Mouse (Mus musculus): ENCODE data around the gene Olfr204. TPM values are rescaled to one million over a fixed set of nuclear protein-coding genes. Genes with fewer than 3 reads are reported as not detected.
"Not testable (repeated sequence)": the region's sequence is repeated elsewhere in the genome, so short reads cannot be mapped to it uniquely, and the experiment has no call there.

Olfr204 gene
- polyA plus RNA-seq (2016; fragmentation: Nextera tagmentation; extraction: Ambion mirVana): not detected in 2 replicates

GRCm38 (mm10) chr16:59318148-59318547 lies at the start of gene Olfr204:
Gene Olfr204, minus strand, starts transcription at chr16:59318248.
- Histone ChIP-seq H3K27ac (ENCODE audit: poor library complexity, severe bottlenecking) (no peak within 1 kb of the TSS), H3K4me1 (replicated peaks) (no peaks in the 10 kb centered on the region)

GRCm38 (mm10) chr16:59363893-59364292 lies 45.8 kb upstream of the Olfr204 start, which contains the start of gene Olfr209:
Gene Olfr209, minus strand, starts transcription at chr16:59363993.
- no peak within 1 kb of the TSS for H3K27ac ChIP-seq (ENCODE audit: poor library complexity, severe bottlenecking)
- 62% methylated on average over 2 of the region's 2 CpGs for WGBS
- no peaks in the 10 kb centered on the region for H3K27me3 ChIP-seq (replicated peaks)
- H3K9ac ChIP-seq: no peak within 1 kb of the TSS
- H3K4me3 ChIP-seq: no peak within 1 kb of the TSS
- H3K9me3 ChIP-seq (replicated peaks): no peaks in the 10 kb centered on the region
- H3K36me3 ChIP-seq: no peaks in the 10 kb centered on the region
- ATAC-seq (ENCODE audit: insufficient number of reproducible peaks, low FRiP score): no peak
- H3K4me2 ChIP-seq: no peak within 1 kb of the TSS
- no peaks in the 10 kb centered on the region for H3K4me1 ChIP-seq (replicated peaks)

More at GRCm38 (mm10) chr16:59318148-59318547, at the start of gene Olfr204:
- H3K4me3 ChIP-seq: no peak within 1 kb of the TSS
- H3K27me3 ChIP-seq (replicated peaks): no peaks in the 10 kb centered on the region
- H3K9ac ChIP-seq: no peak within 1 kb of the TSS
- ATAC-seq (ENCODE audit: insufficient number of reproducible peaks, low FRiP score): no peak
- no peak within 1 kb of the TSS for H3K4me2 ChIP-seq
- H3K36me3 ChIP-seq: no peaks in the 10 kb centered on the region
- H3K9me3 ChIP-seq (replicated peaks): no peaks in the 10 kb centered on the region

DNA sequence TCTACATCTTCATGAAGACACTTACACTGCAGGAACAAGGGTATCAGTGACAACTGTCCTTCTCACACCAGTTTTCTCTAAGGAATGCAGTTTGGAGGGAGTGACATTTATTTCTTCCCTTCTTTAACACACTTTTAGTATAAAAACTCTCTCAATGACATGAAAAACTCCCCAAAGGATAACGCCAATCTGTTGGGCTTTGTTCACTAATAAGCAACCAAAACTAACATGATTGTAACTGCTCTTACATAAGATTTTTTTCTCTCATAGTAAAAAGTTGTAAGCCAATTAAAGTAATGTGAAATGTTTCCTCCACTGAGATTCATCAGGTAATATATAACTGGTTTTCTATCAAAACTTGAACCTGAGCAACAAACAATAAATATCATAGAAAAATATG lies 31.1 kb upstream of the Olfr204 start, which contains the start of gene Olfr206:
Gene Olfr206, minus strand, starts transcription at position 101 of the 400 bp plus-strand sequence.
- no peak for ATAC-seq (ENCODE audit: insufficient number of reproducible peaks, low FRiP score)
- no peak within 1 kb of the TSS for H3K4me3 ChIP-seq
- 70% methylated on average over 1 of the region's 1 CpGs for WGBS
- no peaks in the 10 kb centered on the region for H3K27me3 ChIP-seq (replicated peaks)
- no peaks in the 10 kb centered on the region for H3K4me1 ChIP-seq (replicated peaks)
- H3K9ac ChIP-seq: no peak within 1 kb of the TSS
- no peaks in the 10 kb centered on the region for H3K36me3 ChIP-seq
- no peaks in the 10 kb centered on the region for H3K9me3 ChIP-seq (replicated peaks)
- H3K4me2 ChIP-seq: no peak within 1 kb of the TSS
- no peak within 1 kb of the TSS for H3K27ac ChIP-seq (ENCODE audit: poor library complexity, severe bottlenecking)

GRCm38 (mm10) chr16:59331038-59331437 lies 13.0 kb upstream of the Olfr204 start, which contains the start of gene Olfr205:
Gene Olfr205, minus strand, starts transcription at chr16:59331138.
- H3K9me3 ChIP-seq (replicated peaks): peaks cover 5% of the 10 kb centered on the region

DNA sequence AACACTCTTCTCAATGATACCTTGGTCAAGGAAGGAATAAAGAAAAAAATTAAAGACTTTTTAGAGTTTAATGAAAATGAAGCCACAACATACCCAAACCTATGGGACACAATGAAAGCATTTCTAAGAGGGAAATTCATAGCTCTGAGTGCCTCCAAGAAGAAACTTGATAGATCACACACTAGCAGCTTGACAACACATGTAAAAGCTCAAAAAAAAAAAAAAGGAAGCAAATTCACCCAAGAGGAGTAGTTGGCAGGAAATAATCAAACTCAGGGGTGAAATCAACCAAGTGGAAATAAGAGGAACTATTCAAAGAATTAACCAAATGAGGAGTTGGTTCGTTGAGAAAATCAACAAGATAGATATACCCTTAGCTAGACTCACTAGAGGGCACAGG lies 5.2 kb upstream of the Olfr204 start:
- H3K9ac ChIP-seq; H3K36me3 ChIP-seq; H3K4me2 ChIP-seq; H3K27me3 ChIP-seq (replicated peaks); H3K9me3 ChIP-seq (replicated peaks); ATAC-seq (ENCODE audit: insufficient number of reproducible peaks, low FRiP score); H3K4me1 ChIP-seq (replicated peaks); H3K4me3 ChIP-seq; H3K27ac ChIP-seq (ENCODE audit: poor library complexity, severe bottlenecking): not testable (repeated sequence)
- 54% methylated on average over 1 of the region's 1 CpGs for WGBS

More at GRCm38 (mm10) chr16:59331038-59331437, 13.0 kb upstream of the Olfr204 start, which contains the start of gene Olfr205:
- Histone ChIP-seq H3K4me2 (no peak within 1 kb of the TSS), H3K36me3 (no peaks in the 10 kb centered on the region), H3K9ac (no peak within 1 kb of the TSS), H3K27ac (ENCODE audit: poor library complexity, severe bottlenecking) (no peak within 1 kb of the TSS), H3K27me3 (replicated peaks) (no peaks in the 10 kb centered on the region), H3K4me3 (no peak within 1 kb of the TSS), H3K4me1 (replicated peaks) (no peaks in the 10 kb centered on the region)
- no peak for ATAC-seq (ENCODE audit: insufficient number of reproducible peaks, low FRiP score)

DNA sequence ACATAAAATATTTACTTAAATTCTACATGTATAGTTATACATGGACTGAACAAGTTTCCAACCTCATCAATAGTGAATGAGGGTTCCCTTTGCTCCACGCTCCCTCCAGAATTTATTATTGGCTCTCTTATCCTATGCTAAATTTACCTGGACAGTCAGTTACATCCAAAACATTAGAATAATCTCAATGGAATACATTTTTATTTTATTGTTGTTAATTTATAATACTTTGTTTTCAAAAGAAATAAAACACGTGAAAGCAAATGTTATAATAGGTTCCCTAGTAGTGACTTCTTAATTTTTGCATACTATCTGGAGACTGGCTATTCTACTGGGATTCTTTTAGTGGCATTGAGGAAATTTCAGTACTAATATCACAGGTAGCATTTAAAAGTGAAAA lies 19.5 kb downstream of the Olfr204 start, which contains the start of gene Olfr203:
Gene Olfr203, plus strand, starts transcription at position 301 of the 400 bp plus-strand sequence.
- Histone ChIP-seq H3K9ac (no peak within 1 kb of the TSS), H3K36me3 (no peaks in the 10 kb centered on the region), H3K27me3 (replicated peaks) (no peaks in the 10 kb centered on the region), H3K4me3 (no peak within 1 kb of the TSS), H3K4me1 (replicated peaks) (no peaks in the 10 kb centered on the region), H3K4me2 (no peak within 1 kb of the TSS), H3K9me3 (replicated peaks) (no peaks in the 10 kb centered on the region), H3K27ac (ENCODE audit: poor library complexity, severe bottlenecking) (no peak within 1 kb of the TSS)
- WGBS: 76% methylated on average over 2 of the region's 2 CpGs
- ATAC-seq (ENCODE audit: insufficient number of reproducible peaks, low FRiP score): no peak

- not testable (repeated sequence) for ATAC-seq (ENCODE audit: insufficient number of reproducible peaks, low FRiP score)
- WGBS: 77% methylated on average over 9 of the region's 9 CpGs
Observed at GRCm38 (mm10) chr16:59287576-59287975, 30.5 kb downstream of the Olfr204 start.

DNA sequence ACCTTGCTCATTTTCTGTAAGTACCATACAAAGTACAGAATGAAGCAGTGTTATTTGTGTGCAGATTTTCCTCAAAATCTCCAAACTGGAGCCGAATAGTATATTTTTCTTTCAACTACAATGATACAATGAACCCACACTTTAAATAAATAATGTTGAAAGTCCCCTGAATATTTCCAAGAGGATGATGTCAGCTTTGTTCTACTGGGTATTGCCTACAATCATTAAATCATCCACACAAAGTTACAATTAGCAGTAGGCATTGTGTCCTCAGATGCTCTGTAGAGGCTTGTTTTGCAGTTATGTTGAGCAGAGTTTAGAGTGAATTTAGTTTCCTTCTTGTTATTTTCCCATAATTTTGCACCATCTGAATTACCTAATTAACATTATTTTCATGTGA lies 31.4 kb downstream of the Olfr204 start, which contains the start of gene Olfr202:
Gene Olfr202, minus strand, starts transcription at position 101 of the 400 bp plus-strand sequence.
- no peak within 1 kb of the TSS for H3K4me2 ChIP-seq
- WGBS: 81% methylated on average over 1 of the region's 1 CpGs
- no peak within 1 kb of the TSS for H3K4me3 ChIP-seq
- H3K9ac ChIP-seq: no peak within 1 kb of the TSS
- H3K36me3 ChIP-seq: no peaks in the 10 kb centered on the region
- no peaks in the 10 kb centered on the region for H3K9me3 ChIP-seq (replicated peaks)
- no peaks in the 10 kb centered on the region for H3K4me1 ChIP-seq (replicated peaks)
- no peaks in the 10 kb centered on the region for H3K27me3 ChIP-seq (replicated peaks)
- H3K27ac ChIP-seq (ENCODE audit: poor library complexity, severe bottlenecking): no peak within 1 kb of the TSS
- ATAC-seq (ENCODE audit: insufficient number of reproducible peaks, low FRiP score): no peak

More at GRCm38 (mm10) chr16:59287576-59287975, 30.5 kb downstream of the Olfr204 start:
- H3K27me3 ChIP-seq (replicated peaks); H3K9ac ChIP-seq; H3K9me3 ChIP-seq (replicated peaks); H3K27ac ChIP-seq (ENCODE audit: poor library complexity, severe bottlenecking); H3K4me3 ChIP-seq; H3K4me2 ChIP-seq; H3K36me3 ChIP-seq; H3K4me1 ChIP-seq (replicated peaks): not testable (repeated sequence)

DNA sequence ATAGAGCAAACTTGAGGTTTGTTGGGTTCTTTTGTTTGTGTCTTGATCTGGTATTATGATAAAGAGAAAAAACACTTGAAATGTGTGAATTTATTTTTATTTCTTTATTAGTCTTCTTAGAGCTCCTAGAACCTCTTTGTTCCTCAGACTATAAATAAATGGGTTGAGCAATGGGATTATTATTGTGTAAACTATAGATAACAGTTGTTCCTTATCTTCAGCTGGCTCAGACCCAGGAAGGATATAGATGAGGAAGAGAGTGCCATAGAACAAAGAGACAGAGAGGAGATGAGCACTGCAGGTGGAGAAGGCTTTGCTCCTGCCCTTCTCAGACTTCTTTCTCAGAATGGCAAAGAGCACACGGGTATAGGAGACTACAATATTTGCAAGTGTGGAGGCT lies 34.6 kb downstream of the Olfr204 start:
- Histone ChIP-seq H3K27ac (ENCODE audit: poor library complexity, severe bottlenecking) (no peak overlapping the region), H3K4me1 (replicated peaks) (no peaks in the 10 kb centered on the region), H3K27me3 (replicated peaks) (no peaks in the 10 kb centered on the region), H3K9me3 (replicated peaks) (no peaks in the 10 kb centered on the region), H3K4me2 (no peak overlapping the region), H3K4me3 (no peak overlapping the region), H3K9ac (no peak overlapping the region), H3K36me3 (no peaks in the 10 kb centered on the region)
- no peak for ATAC-seq (ENCODE audit: insufficient number of reproducible peaks, low FRiP score)
- 71% methylated on average over 1 of the region's 1 CpGs for WGBS

- no peak for ATAC-seq (ENCODE audit: insufficient number of reproducible peaks, low FRiP score)
- H3K27me3 ChIP-seq (replicated peaks): no peaks in the 10 kb centered on the region
- no peak overlapping the region for H3K9ac ChIP-seq
- H3K27ac ChIP-seq (ENCODE audit: poor library complexity, severe bottlenecking): no peak overlapping the region
- H3K9me3 ChIP-seq (replicated peaks): no peaks in the 10 kb centered on the region
- no peaks in the 10 kb centered on the region for H3K36me3 ChIP-seq
- WGBS: 42% methylated on average over 3 of the region's 3 CpGs
- H3K4me3 ChIP-seq: no peak overlapping the region
- H3K4me1 ChIP-seq (replicated peaks): no peaks in the 10 kb centered on the region
- H3K4me2 ChIP-seq: no peak overlapping the region
Observed at GRCm38 (mm10) chr16:59280542-59280941, 37.5 kb downstream of the Olfr204 start.

DNA sequence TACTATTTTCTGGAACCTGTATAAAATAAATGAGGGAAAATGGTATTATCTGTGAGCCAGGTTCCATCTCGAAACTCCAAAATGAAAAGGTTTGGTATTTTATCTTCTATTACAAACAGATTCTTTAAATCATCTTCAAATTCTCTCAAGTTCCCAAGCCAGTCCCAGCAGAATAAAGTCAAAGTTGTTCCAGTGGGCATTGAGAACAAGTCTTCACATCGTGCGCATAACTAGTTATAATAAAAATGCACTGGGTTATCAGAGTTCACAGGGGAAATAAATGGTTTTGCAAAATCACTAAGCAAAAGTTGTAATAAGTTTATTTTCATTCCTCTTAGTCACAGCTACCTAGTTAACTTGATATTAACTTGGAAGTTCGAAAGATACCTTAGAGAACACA lies 45.5 kb downstream of the Olfr204 start, which contains the start of gene Olfr201:
Gene Olfr201, minus strand, starts transcription at position 101 of the 400 bp plus-strand sequence.
- not testable (repeated sequence) for ATAC-seq (ENCODE audit: insufficient number of reproducible peaks, low FRiP score); H3K4me2 ChIP-seq; H3K4me3 ChIP-seq; H3K9ac ChIP-seq; H3K9me3 ChIP-seq (replicated peaks); H3K4me1 ChIP-seq (replicated peaks); H3K27me3 ChIP-seq (replicated peaks); H3K36me3 ChIP-seq; H3K27ac ChIP-seq (ENCODE audit: poor library complexity, severe bottlenecking)
- WGBS: 80% methylated on average over 4 of the region's 4 CpGs

GRCm38 (mm10) chr16:59269097-59269496 lies 49.0 kb downstream of the Olfr204 start:
- WGBS: 67% methylated on average over 4 of the region's 4 CpGs

More at GRCm38 (mm10) chr16:59269097-59269496, 49.0 kb downstream of the Olfr204 start:
- H3K9ac ChIP-seq; H3K4me1 ChIP-seq (replicated peaks); ATAC-seq (ENCODE audit: insufficient number of reproducible peaks, low FRiP score); H3K9me3 ChIP-seq (replicated peaks); H3K27ac ChIP-seq (ENCODE audit: poor library complexity, severe bottlenecking); H3K36me3 ChIP-seq; H3K4me3 ChIP-seq; H3K4me2 ChIP-seq; H3K27me3 ChIP-seq (replicated peaks): not testable (repeated sequence)

All from heart, embryonic 12.5 days (tissue).